Mouse (Mus musculus) embryonic facial prominence, embryonic 14.5 days (tissue): ENCODE data around the gene Vipr2. TPM values are rescaled to one million over a fixed set of nuclear protein-coding genes. Genes with fewer than 3 reads are reported as not detected.

Experiments
- ATAC-seq: fragments of 200-750 bp; cut with Nextera tagmentation; 2 replicates; pipeline ENCODE4 v1.8.0; 2017; ENCODE audit warnings: low read depth, moderate number of reproducible peaks, moderate TSS enrichment
- DNase-seq: peaks from one replicate; pipeline ENCODE4 v3.0.0-alpha.2; 2015; ENCODE audit warnings: low spot score
- H3K27ac ChIP-seq: fragments of 300-500 bp; sonication (generic); replicated peaks from 2 replicates; pipeline ENCODE4 v1.5.1; 2014; ENCODE audit warnings: low read depth, mild to moderate bottlenecking, low read length, moderate library complexity
- H3K27me3 ChIP-seq: fragments of 300-500 bp; sonication (generic); replicated peaks from 2 replicates; pipeline ENCODE4 v1.6.1; 2014; ENCODE audit warnings: low read length; ENCODE audit not compliant: control insufficient read depth, insufficient read depth
- H3K36me3 ChIP-seq: fragments of 300-500 bp; sonication (generic); 2 replicates; pipeline ENCODE4 v1.6.1; 2014; ENCODE audit warnings: low read length, mixed read lengths; ENCODE audit not compliant: control insufficient read depth, insufficient read depth
- H3K4me1 ChIP-seq: fragments of 300-500 bp; sonication (generic); 2 replicates; pipeline ENCODE4 v1.6.1; 2014; ENCODE audit warnings: antibody characterized with exemption, low read length; ENCODE audit not compliant: control insufficient read depth, insufficient read depth
- H3K4me2 ChIP-seq: fragments of 300-500 bp; sonication (generic); 2 replicates; pipeline ENCODE4 v1.6.1; 2014; ENCODE audit warnings: low read depth, mild to moderate bottlenecking, low read length, moderate library complexity, mixed read lengths
- H3K4me3 ChIP-seq: fragments of 300-500 bp; sonication (generic); 2 replicates; pipeline ENCODE4 v1.5.1; 2014; ENCODE audit warnings: low read depth, mild to moderate bottlenecking, low read length
- H3K9ac ChIP-seq: fragments of 300-500 bp; sonication (generic); 2 replicates; pipeline ENCODE4 v1.6.1; 2014; ENCODE audit warnings: low read depth, mild to moderate bottlenecking, low read length, moderate library complexity, mixed read lengths
- H3K9me3 ChIP-seq: fragments of 300-500 bp; sonication (generic); 2 replicates; pipeline ENCODE4 v1.6.1; 2016; ENCODE audit warnings: low read length; ENCODE audit not compliant: control insufficient read depth
- WGBS: fragments of 180-500 bp; shearing (Covaris S2); extraction: QIAGEN DNeasy Blood & Tissue Kit; methylation state at CpG from one replicate; pipeline ENCODE4 v1.1.7; 2014; 5-methylcytosine and 5-hydroxymethylcytosine counted together
- polyA plus RNA-seq: library from polyadenylated mRNA; unstranded; fragments of >200 nt; fragmentation: Nextera tagmentation; extraction: Ambion mirVana; gene quantifications from 2 replicates; pipeline ENCODE4 v1.2.1, GENCODE M21; 2014

The Vipr2 gene
- polyA plus RNA-seq, 1 experiment from 2014 or later: 3.6 TPM

GRCm38 (mm10) chr12:116086951-116087600 is 9.6 kb downstream of the Vipr2 start:
- Histone ChIP-seq H3K36me3 (no peaks in the 10 kb centered on the region), H3K4me2 (no peak overlapping the region), H3K27ac (no peak overlapping the region), H3K27me3 (no peaks in the 10 kb centered on the region), H3K4me3 (no peak overlapping the region), H3K4me1 (no peaks in the 10 kb centered on the region), H3K9ac (no peak overlapping the region), H3K9me3 (no peaks in the 10 kb centered on the region)
- 74% methylated on average over 5 of the region's 5 CpGs for WGBS
- DNase-seq: no peak
- ATAC-seq: no peak

- ATAC-seq (no peak), DNase-seq (no peak)
- Histone ChIP-seq H3K4me3 (no peak overlapping the region), H3K9me3 (no peaks in the 10 kb centered on the region), H3K27ac (no peak overlapping the region), H3K27me3 (no peaks in the 10 kb centered on the region), H3K36me3 (no peaks in the 10 kb centered on the region), H3K9ac (no peak overlapping the region), H3K4me1 (no peaks in the 10 kb centered on the region), H3K4me2 (no peak overlapping the region)
- 73% methylated on average over 3 of the region's 3 CpGs for WGBS
Measured at GRCm38 (mm10) chr12:116089836-116090235, 12.3 kb downstream of the Vipr2 start.

DNA sequence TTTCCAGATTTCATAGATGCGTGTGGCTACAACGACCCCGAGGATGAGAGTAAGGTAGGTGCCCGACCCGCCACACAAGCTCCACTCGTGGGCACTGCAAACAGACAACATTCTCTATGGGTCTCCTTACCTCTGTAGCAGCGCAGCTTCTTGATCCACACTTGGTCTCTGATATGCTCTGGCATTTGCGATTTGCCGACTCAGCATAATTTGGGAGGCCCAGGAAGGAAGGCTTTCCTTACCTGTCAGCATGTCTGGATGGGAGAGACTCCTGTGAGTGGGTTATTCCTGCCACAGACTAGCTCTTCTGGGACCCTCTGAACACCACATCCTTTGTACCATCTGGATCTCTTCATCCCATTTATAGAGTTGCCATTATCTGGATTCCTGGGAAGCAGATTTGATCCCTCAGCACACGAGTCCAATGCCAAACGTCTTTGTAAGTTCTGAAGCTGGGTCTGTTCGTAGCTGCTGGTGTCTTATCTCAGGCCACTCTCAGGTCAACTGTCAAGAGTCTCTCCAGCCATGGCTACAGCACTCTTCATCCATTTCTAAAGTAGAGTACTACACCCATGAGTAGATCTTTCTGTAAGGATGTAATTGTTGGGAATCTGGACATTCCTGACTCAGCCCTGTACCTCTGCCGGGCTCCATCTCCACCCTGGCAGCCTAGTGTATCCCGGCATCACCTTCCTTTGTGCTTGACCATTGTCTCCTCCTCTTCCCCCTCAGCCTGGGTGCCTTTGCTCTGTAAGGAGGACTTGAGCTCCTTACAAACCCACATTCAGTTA is 17.4 kb downstream of the Vipr2 start:
- WGBS: 82% methylated on average over 12 of the region's 14 CpGs
- no peak for DNase-seq
- H3K27ac ChIP-seq: no peak overlapping the region

GRCm38 (mm10) chr12:116096361-116096904 is 18.9 kb downstream of the Vipr2 start:
- Histone ChIP-seq H3K9ac (no peak overlapping the region), H3K4me3 (no peak overlapping the region), H3K4me1 (no peaks in the 10 kb centered on the region), H3K27ac (no peak overlapping the region), H3K36me3 (no peaks in the 10 kb centered on the region), H3K4me2 (no peak overlapping the region), H3K9me3 (no peaks in the 10 kb centered on the region), H3K27me3 (no peaks in the 10 kb centered on the region)
- 62% methylated on average over 3 of the region's 3 CpGs for WGBS
- ATAC-seq: no peak
- DNase-seq: no peak

More for the DNA sequence above, 17.4 kb downstream of the Vipr2 start:
- no peak overlapping the region for H3K9ac ChIP-seq
- no peaks in the 10 kb centered on the region for H3K9me3 ChIP-seq
- no peaks in the 10 kb centered on the region for H3K36me3 ChIP-seq
- no peaks in the 10 kb centered on the region for H3K27me3 ChIP-seq
- H3K4me3 ChIP-seq: no peak overlapping the region
- no peak overlapping the region for H3K4me2 ChIP-seq
- no peak for ATAC-seq
- H3K4me1 ChIP-seq: no peaks in the 10 kb centered on the region

DNA sequence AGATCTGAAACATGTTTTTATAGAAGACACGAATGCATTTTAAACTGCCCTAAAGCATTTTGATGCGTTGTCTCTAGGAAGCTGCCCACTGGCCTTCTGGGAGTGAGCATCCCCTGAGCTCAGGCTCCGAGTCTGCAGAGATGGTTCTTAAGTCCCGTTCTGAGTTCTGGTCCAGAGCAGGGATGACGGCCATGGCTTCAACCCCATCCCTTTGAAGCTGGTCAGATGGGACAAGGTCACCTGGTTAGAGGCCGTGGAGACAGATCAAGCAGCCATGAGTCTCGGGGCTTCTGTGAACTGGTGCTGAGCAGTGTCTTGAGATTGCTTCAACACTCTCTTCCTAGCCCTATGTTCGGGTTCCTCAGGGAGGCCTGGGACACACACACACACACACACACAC is 19.6 kb downstream of the Vipr2 start:
- no peak overlapping the region for H3K4me2 ChIP-seq
- no peak overlapping the region for H3K9ac ChIP-seq
- ATAC-seq (no peak), DNase-seq (no peak)
- no peaks in the 10 kb centered on the region for H3K27me3 ChIP-seq
- no peak overlapping the region for H3K27ac ChIP-seq
- no peak overlapping the region for H3K4me3 ChIP-seq
- no peaks in the 10 kb centered on the region for H3K36me3 ChIP-seq
- H3K4me1 ChIP-seq: no peaks in the 10 kb centered on the region
- WGBS: 91% methylated on average over 8 of the region's 8 CpGs
- no peaks in the 10 kb centered on the region for H3K9me3 ChIP-seq

DNA sequence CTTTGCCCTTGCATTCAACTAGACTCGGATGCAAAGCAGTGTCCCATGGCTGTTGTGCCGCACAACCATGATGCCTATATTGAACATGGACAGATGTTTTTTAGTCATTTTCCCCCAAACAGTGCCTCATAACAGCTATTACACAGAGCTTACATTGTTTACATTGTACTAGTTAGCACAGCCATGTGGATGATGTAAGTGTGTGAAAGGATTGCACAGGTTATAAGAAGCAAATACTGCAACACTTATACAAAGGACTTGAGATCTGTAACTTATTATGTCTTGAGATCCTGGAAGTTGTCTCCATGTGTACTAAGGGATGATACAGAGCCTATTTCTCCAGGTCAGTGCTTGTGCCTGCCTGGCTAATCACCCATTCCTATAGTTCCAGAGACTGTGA is 24.4 kb downstream of the Vipr2 start:
- Histone ChIP-seq H3K4me1 (no peaks in the 10 kb centered on the region), H3K4me2 (no peak overlapping the region), H3K36me3 (no peaks in the 10 kb centered on the region), H3K27ac (no peak overlapping the region), H3K4me3 (no peak overlapping the region), H3K27me3 (no peaks in the 10 kb centered on the region), H3K9me3 (no peaks in the 10 kb centered on the region), H3K9ac (no peak overlapping the region)
- no peak for ATAC-seq
- 87% methylated on average over 2 of the region's 2 CpGs for WGBS
- DNase-seq: no peak

GRCm38 (mm10) chr12:116109451-116110353 is 32.2 kb downstream of the Vipr2 start:
- 52% methylated on average over 9 of the region's 9 CpGs for WGBS
- H3K27ac ChIP-seq: no peak overlapping the region

GRCm38 (mm10) chr12:116111007-116111694 is 33.6 kb downstream of the Vipr2 start:
- no peaks in the 10 kb centered on the region for H3K4me1 ChIP-seq
- H3K27ac ChIP-seq: no peak overlapping the region
- no peak overlapping the region for H3K9ac ChIP-seq
- H3K4me2 ChIP-seq: no peak overlapping the region
- 0 out of 2 replicates have a peak, but pooled peaks have one; percentile 33 for ATAC-seq
- 67% methylated on average over 7 of the region's 7 CpGs for WGBS
- DNase-seq: no peak
- H3K4me3 ChIP-seq: no peak overlapping the region
- H3K9me3 ChIP-seq: peaks cover 8% of the 10 kb centered on the region
- H3K36me3 ChIP-seq: no peaks in the 10 kb centered on the region
- no peaks in the 10 kb centered on the region for H3K27me3 ChIP-seq

More at GRCm38 (mm10) chr12:116109451-116110353, 32.2 kb downstream of the Vipr2 start:
- Histone ChIP-seq H3K4me1 (no peaks in the 10 kb centered on the region), H3K9ac (no peak overlapping the region), H3K4me3 (no peak overlapping the region), H3K36me3 (no peaks in the 10 kb centered on the region), H3K9me3 (peaks cover 8% of the 10 kb centered on the region), H3K4me2 (no peak overlapping the region), H3K27me3 (no peaks in the 10 kb centered on the region)
- DNase-seq: peak; percentile 17
- ATAC-seq: no peak
